Mouse (Mus musculus) embryo, embryonic 11.5 days (tissue): ENCODE measurements at regions not wholly inside any gene's neighbourhood (a gene's known extent, or its start where the extent isn't known, plus 50 kb on each side); places are given as distances from the start of the nearest gene placed in this dataset.

ENCODE experiments used
- DNase-seq: peaks from one replicate; pipeline ENCODE4 v3.0.0-alpha.2; 2012; ENCODE audit warnings: low read depth, low spot score

DNA sequence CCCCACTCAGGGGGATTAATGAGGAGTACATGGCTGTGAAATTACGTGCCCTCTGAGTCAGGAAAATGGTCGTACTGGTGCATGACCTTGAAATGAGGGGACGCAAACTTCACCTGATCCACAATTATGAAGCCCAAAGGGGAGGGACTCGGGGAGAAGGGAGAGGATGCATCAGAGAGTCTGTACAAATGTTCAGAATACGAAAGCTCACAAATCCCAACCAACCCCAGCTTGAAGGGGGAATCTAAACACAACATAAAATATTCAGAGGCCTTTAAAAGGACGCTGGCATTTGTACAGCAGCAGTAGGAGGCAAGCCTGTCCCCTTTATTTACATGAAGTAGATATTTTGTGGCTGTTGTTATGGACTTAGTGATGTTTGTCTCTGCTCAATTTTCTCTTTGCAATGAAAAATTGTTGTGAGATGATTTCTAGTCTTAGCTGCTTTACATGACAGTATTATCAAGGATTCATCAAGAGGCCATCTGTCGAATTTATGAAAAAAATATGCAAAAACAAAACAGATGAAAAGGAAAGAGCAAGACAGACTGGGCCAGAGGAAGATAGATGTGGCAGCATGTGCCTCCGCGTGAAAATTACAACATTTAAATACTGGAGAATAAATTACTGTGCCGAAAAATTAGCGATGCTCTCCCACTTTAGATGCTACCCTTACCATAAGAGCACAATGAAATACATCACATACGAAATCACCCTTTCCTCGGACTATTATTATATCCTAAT, 695.3 kb downstream of the 1700064H15Rik start:
- no peak for DNase-seq

DNA sequence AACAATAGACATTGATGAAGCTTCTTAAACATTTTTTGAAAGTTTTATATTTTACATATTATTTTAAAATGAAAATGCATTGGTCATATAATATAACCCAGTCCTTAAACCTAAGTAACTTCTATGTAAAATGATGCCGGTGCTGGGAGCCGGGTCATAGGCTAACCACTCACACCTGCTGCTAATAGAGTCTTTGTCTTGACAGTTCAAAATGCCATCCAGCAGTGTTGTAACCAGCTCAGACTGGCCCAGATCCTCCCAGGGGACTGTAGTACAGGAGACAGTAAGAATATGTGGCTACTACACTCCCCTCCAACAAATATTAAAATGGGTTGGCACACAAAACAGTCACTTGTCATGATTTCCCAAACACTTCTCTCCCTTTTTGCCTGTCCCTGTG, 693.6 kb downstream of the 1700064H15Rik start:
- DNase-seq = no peak

DNA sequence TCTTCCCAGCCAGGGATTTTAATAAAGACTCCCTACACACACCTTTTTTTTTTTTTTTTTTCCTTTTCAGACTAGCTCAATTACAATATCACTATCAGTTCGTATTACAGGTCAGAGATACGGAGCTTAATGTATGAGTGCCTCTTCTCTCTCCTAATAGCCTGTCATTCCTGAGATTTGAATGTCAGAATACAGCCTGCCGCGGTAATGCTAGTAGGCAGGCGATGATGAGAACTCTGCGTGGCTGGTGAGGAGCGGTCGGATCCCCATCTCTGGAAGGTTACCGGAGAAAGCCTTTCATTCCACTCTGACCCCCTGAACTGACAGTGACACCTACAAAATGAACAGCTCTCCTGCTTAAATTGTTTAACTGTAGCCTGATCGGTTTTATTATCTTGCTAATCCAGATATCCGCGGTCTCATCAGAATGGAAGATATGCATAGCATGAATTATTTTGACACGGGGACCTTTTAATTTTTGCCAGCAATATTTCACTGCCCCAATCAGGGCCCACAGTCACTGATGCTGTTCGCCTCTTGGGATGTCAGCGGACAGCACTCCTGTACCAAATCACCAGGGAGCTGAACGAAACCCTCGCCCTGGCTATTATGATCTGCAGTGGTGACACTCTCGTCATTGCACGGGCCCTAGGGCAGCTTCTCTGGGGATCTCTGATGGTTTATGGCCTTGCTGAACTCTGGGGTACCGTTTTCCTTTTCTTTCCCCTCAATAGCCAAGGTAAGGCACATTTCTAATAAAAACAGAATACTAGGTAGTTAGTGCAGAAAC, 690.9 kb downstream of the 1700064H15Rik start:
- DNase-seq = no peak

DNA sequence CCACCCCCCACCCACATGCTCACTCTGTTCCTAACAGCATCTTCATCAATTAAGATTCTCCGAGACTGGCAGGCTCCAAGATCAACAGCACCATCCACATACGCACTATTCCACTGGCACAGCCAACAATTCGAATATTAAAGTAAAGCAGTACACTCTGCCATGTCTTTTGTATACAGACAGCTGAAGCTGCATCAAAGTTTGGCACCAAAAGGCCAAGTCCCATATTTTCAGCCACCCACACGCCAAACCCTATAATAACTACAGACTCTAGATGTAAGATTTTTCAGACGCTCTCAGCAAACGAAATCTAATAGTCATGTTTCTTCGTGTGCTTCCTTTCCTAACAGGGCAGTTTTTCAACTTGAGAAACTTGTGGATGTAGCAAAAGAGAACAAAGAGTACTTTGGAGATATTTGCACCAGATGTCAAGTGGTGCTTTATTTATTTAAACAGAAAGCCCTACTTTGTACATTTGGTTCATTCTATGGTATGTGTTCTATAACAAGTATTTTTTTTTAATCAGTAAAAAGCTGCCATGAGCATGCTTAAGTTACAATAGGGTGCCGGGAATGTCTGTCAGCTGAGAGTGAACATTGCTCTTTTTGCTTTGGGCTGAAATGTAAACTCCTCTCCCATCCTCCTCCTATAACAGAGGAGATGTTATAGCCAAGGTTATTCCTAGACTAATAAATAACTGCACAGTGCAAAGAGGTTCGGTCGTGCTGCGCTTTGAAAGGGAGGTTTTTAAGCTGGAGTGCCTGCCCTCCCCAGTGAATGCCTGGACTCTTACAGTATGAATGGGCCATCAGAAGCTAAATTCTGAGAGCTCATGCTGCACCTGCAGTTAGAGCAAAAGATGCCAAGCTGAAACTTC, 686.9 kb downstream of the 1700064H15Rik start:
- no peak for DNase-seq

DNA sequence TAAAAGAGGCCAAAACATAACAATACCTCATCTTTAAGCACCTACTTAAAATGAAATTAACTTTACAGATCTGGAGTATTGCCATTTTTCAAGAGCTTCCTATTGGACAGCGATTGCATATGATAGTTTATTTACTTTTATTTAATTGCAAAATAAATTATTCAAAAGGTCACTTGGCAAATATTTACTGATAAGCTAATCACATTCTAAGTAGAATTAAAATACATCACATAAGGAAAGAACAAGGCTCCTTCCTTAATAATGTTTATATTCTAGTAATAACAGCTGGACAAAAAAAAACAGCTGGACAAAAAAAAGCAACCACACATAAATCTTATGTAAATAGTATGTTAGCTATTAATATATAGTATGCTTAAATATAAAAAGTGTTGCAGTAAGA, 668.1 kb downstream of the 1700064H15Rik start:
- no peak for DNase-seq

DNA sequence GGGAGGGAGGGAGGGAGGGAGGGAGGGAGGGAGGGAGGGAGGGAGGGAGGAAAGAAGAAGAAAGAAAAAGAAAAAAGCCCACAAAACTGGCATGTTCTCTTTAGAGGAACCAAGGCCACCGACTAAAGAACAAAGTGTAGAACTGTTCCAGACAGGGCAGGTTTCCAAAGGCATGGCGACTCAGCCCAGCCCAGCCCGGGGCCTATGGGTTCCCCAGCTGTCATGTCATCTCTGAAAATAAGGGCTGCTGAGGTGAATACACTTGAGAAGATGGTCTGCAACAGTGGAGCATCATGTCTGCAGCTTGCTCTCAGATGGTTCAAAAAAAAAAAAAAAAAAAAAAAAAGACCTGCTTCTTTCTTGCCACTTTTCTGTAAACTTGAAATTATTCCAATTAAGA, 639.8 kb downstream of the 1700064H15Rik start:
- no peak for DNase-seq

DNA sequence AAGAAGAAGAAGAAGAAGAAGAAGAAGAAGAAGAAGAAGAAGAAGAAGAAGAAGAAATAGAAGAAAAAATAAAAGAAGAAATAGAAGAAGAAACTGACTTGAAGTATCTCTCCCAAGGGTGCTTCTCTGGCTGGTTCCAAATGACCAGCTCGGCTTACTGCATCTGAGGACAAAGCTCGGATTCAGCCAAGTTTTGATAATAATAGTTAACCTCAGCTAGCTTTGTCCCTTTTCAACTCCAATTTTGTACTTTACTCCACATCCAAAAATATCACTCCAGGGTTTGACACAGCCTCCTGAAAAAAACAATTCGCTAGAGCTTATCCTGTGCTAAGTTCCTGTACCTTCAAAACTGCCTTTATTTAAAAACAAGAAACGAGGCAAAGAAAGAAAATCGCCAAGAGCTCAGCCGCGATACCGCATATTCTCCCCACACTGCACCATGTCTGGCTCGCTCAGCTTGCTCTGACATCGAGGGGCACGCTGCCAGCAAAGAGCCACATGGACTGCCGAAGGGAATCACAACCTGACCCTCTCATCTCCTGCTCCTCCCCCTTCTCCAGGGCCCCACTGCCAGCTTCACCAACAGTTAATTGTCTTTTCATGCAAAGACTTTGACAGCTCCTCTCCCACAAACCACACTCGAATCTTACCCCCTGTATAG, 638.8 kb downstream of the 1700064H15Rik start:
- DNase-seq = no peak

DNA sequence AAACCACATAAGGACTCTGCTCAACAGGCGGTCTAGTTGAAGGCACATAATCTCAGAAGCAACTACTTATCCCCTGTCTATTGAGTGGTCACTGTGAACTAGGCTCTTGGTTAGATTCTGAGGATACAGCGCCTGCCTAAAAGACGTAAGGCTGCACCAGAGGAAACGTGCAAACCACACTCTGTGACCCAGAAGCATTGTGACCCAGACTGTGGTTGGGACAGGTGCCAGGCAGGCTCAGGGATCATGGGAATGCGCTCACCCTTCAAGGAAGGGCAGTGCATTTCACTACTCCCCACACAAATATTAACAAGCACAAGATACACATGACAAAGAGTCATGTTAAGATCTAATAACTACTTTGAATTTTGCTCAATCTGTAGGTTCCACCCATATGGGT, 628.3 kb downstream of the 1700064H15Rik start:
- no peak for DNase-seq

DNA sequence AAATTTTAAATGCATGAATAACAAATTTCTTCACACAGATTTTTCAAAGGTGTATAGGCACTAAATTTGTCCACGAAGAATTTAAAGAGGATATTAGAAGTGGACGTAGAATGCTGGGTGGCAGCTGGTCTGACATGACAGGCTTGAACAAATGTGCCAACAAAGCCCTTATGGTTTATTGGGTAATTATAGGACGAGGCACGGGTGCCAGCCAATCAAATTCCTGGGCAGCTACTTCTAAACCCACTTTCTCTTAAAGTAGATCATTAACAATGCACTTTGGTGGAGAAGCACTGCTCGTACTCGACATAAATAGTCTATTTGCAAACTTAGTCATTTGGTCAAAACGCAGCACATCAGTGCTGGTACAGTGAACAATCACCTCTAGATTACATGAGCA, 626.4 kb downstream of the 1700064H15Rik start:
- DNase-seq = no peak

DNA sequence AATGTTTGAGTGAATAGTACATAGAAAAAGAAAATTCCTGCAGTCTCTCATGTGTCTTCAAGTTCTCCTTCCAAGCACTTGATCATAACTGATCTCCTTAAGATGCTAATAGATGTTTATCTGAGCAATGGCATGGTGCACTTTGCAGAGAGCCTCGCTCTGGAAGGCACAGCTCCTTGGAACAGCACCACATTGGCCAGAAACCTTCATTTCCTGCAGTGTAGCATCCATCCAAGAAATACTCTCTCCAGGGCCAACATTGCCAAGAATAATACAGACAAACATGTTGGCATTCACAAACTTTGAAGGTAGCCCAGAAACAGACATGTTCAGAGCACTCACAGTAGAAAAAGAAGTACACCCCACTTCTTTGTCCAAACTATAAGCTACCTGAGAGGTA, 623.7 kb downstream of the 1700064H15Rik start:
- DNase-seq = no peak

DNA sequence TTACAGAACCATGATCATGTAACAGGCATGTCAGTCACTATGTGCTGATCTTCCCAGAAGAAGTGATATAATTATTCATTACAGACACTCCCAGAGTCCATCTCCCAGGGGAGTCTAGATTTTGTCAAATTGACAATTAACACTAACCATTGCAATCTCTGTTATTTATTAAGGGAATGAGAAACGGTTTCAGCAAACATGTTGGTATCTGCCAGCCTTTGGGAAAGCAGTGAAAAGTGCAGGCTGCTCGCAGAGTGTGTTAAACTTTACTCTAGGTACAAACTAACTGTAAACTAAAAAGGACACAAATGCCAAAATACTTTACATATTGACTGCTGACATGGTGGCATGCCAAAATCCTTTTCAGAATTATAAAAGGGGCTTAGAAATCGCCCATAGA, 583.9 kb downstream of the 1700064H15Rik start:
- DNase-seq = no peak

DNA sequence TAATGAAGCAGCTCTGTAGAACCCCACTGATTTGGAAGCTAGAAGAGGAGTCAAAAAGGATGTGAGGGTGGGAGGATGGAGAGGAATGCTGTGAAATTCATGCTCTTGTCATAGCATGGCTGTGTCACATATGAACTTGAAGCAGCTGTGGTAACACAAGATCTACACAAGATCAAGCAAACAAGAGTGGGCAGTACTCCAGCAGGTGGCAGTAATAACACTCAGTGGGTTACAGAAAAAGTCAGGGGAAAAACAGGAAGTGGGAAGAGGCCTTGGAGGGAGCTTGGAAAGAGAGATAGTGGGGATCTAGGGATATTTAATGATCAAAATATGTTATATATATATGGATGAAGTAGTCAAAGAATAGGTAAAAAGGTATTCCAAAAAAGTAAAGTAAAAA, 582.5 kb downstream of the 1700064H15Rik start:
- DNase-seq = no peak

DNA sequence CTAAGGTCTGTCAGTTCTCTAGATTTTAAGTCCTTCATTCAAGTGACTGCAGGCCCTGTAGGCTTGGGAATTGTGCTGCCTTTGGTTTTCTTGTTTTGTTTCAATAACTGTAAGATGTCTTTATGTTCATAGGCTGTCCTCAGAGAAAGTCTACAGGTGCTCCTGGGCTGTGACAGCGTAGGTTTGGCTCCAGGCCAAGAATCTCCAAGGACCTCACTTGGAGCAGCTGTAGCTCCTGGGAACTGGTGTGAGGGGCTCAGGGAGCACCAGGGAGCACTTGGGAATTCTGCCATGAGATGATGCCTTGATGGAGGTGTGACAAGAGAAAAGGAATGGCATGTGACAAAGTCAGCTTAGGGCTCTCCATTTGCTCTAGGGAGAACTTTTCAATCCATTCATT, 581.9 kb downstream of the 1700064H15Rik start:
- no peak for DNase-seq

DNA sequence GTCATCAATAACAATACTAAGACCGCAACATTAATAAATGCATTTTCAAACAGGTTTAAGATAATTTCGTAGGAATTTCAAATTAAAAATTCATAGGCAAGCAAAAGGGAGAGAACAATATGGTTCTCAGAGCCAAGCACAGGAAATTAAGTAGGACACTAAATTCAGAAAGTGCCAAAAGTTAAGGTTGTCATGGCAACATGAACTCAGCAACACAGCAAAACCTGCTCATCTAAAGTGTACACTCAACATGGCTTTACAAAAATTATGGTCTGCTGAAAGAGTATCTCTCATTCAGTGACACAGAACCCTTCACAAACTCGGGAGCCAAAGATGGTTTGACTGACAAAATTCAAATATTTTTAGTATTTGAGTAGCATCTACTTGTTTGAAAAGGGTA, 572.5 kb downstream of the 1700064H15Rik start:
- DNase-seq = no peak

DNA sequence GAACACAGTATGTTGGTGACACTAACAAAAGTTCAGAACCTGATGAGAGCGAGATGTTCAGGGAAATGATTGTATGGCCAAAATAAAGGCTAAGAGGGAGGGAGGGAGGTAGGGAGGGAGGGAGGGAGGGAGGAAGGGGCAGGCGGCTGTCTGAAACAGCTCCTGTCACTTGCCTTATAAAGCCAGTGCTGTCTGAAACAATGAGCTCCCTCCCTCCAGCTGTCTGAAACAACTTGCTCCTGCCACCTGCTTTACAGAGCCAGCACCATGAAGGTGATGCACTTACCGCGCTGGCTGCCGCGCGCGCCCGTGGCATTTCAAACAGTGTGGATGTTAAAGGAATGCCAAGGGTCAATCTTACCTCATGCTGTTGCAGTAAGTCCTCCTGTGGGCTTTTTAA, 571.9 kb downstream of the 1700064H15Rik start:
- DNase-seq = no peak

DNA sequence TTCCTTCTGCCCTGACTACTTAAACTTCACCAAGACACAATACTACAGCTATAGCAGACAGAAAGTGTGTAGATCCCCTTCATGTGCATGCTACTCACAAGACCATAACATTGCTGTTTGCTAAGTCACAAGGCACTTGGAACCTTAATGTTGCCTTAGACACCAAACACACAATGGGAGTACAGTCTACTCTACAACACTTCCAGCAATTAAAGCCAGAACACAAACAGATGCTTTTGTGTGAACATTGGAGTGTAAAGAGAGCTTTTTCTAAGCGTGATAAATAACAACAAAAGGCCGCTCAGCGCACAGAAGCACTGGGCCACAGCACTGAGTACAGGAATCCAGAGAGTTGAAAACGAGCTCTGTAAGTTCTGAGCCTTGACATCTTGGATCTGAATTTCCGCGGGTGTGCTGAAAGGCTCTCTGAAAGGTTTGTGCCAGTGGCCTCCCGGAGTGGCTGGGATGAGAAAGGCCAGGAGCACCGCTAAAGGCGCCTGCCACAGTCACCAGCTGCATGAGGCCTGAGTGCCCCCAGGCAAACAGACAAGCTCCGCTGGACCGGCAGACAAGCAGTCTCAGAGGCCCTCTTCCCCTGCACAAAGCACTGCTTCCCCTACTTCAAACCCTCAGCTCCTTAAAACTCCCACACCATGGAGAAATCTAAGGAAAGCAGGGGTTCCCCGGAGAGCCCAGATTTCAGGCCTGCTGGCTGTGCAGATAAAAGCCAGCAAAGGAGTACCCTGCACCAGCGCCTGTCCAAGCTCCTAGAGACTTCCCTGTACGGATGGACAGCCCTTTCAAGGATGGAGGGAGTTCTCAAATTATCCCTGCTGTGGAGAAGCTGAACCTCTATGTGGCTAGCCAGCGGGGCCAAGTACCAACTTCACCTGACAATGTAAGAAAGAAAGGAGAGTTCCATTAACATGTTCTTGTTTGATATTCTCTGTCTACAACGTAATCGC, 568.3 kb downstream of the 1700064H15Rik start:
- DNase-seq = no peak

DNA sequence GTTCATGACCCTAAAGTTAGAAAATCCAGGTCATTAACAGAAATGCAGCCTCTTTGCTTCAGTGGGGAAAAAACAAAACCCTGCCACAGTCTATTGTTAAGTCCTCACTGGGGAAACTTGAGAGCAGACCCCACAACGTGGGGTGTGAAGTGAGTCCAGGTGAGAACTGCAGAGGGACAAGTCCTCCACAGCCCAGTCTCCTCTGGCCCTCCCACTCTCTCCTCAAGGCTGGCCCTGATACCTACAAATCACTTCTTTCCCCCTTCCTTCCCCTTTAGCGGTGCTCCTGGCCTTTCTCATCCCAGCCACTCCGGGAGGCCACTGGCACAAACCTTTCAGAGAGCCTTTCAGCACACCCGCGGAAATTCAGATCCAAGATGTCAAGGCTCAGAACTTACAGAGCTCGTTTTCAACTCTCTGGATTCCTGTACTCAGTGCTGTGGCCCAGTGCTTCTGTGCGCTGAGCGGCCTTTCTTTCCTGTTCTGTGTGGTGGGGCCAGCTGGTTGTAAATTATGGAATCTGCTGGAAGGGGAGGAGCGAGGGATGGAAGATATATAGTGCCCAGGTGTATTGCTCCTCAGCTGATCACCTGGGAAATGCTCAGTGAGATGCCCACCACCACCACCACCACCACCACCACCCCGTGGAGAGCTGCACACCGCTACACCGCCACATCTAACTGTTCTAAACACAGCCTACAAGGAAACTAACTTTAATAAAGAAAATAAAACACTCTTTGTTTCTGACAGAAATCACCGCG, 566.8 kb downstream of the 1700064H15Rik start:
- DNase-seq = no peak

DNA sequence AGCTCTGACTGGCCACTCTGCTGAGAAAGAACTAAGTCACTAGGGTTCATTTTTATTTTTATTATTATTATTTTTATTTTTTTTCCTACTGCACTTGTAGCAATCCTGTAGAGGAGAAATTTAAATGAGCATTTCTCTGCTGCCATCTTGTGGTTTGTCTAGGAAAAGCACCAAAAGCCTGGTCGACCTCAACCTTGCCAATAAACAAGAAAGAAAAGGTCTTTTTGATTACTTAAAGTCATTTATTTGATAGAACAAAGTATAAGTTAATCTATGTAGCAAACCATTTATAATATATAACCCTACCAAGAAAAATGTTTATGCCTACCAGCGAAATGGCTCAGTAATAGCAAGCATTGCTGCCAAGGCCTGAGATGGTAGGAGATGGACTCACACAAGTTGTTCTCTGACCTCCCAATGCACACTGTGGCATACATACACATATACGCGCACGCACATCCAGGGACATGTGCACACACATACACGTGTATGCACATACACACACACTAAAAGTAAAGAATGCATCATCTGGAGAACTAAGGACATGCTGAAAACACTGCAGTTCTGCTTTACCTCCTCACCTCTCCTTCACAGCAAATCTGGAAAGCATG, 566.1 kb downstream of the 1700064H15Rik start:
- peak; percentile 29 for DNase-seq

DNA sequence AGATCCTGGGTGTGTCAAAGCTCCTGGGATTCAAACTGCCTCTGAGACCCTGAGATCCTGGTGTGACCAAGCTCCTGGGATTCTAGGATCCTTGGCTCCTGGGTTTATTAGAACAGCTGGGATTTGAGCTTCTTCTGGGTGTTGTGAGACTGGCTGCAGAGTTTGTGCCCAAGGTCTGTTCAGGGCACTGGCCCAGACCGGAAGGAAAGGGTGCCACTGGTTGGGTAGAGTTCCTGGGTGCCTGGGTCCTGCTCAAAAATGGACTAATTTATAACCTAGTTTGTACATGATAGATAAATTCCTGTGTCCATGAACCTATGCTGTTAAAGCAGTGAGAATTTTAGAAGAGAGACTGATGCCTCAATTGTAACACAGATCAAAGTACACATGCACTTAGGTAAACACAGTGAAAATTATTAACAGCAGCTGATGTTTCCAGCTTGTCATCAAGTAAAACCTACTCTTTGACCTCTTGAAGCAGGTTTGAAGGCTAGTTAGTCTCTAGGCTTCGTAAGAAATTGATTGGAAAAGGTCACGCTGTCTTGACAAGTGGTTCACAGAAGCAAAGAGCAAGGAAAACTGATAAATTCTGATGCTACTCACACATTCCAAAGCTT, 561.2 kb downstream of the 1700064H15Rik start:
- no peak for DNase-seq
